Mouse (Mus musculus) C2C12 (cell line): Measurements from ENCODE around the gene Cacna1b.

Experiments used
- CEBPB ChIP-seq: IDR thresholded peaks from one replicate; pipeline ENCODE4 v1.6.1; 2011; ENCODE audit warnings: low read depth, mild to moderate bottlenecking, control low read depth, moderate library complexity
- CTCF ChIP-seq: IDR thresholded peaks from one replicate; pipeline ENCODE4 v1.5.1; 2011; ENCODE audit not compliant: control insufficient read depth, insufficient read depth, insufficient read length
- MAX ChIP-seq: IDR thresholded peaks from one replicate; pipeline ENCODE4 v1.6.1; 2011; ENCODE audit warnings: mild to moderate bottlenecking, control low read depth
- MYOD1 ChIP-seq: IDR thresholded peaks from one replicate; pipeline ENCODE4 v1.6.1; 2011; ENCODE audit warnings: low read depth; ENCODE audit not compliant: control insufficient read depth, insufficient read length
- USF1 ChIP-seq: IDR thresholded peaks from one replicate; pipeline ENCODE4 v1.6.1; 2011; ENCODE audit warnings: low read depth, mild to moderate bottlenecking, control low read depth, moderate library complexity

- TF ChIP-seq MYOD1 (no peak), CTCF (no peak), MAX (no peak), CEBPB (no peak), USF1 (no peak)
These were observed 12.9 kb downstream of the Cacna1b start for GRCm38 (mm10) chr2:24750051-24750450.
